Mouse (Mus musculus) fat pad, adult 2 months (tissue): Measurements from ENCODE around the gene Glyctk.
"Not testable (repeated sequence)": the region's sequence is repeated elsewhere in the genome, so short reads cannot be mapped to it uniquely, and the experiment has no call there.

Experiments
- DNase-seq: peaks from one replicate; pipeline ENCODE4 v3.0.0-alpha.2; 2011; ENCODE audit warnings: low read depth, low spot score; ENCODE audit errors: extremely low read depth

The Glyctk gene

GRCm38 (mm10) chr9:106177799-106178198 is 19.9 kb upstream of the Glyctk start:
- DNase-seq = no peak

GRCm38 (mm10) chr9:106176769-106177168 is 18.8 kb upstream of the Glyctk start:
- no peak for DNase-seq

GRCm38 (mm10) chr9:106175552-106176200 is 17.7 kb upstream of the Glyctk start:
- DNase-seq = no peak

GRCm38 (mm10) chr9:106173363-106173762 is 15.4 kb upstream of the Glyctk start:
- no peak for DNase-seq

GRCm38 (mm10) chr9:106172527-106172926 is 14.6 kb upstream of the Glyctk start:
- no peak for DNase-seq

GRCm38 (mm10) chr9:106171346-106172158 is 13.6 kb upstream of the Glyctk start:
- DNase-seq = no peak

- no peak for DNase-seq
These were observed 12.8 kb upstream of the Glyctk start, which contains the start of gene Wdr82 for GRCm38 (mm10) chr9:106170556-106171345. Wdr82 (plus strand) TSS chr9:106170928.

- DNase-seq = no peak
These were observed 12.0 kb upstream of the Glyctk start for GRCm38 (mm10) chr9:106169917-106170316.

GRCm38 (mm10) chr9:106169006-106169405 is 11.1 kb upstream of the Glyctk start:
- not testable (repeated sequence) for DNase-seq

- DNase-seq = no peak
These were observed 9.8 kb upstream of the Glyctk start for GRCm38 (mm10) chr9:106167703-106168102.

GRCm38 (mm10) chr9:106167241-106167640 is 9.3 kb upstream of the Glyctk start:
- no peak for DNase-seq

GRCm38 (mm10) chr9:106166709-106167108 is 8.8 kb upstream of the Glyctk start:
- DNase-seq = no peak

GRCm38 (mm10) chr9:106160426-106160825 is 2.5 kb upstream of the Glyctk start:
- DNase-seq = no peak

GRCm38 (mm10) chr9:106159784-106160301 is 1.9 kb upstream of the Glyctk start:
- no peak for DNase-seq

- DNase-seq = no peak
These were observed 1.3 kb upstream of the Glyctk start for GRCm38 (mm10) chr9:106159237-106159636.

GRCm38 (mm10) chr9:106157623-106157925 is 364 bp downstream of the Glyctk start:
- DNase-seq = no peak

- DNase-seq = no peak
These were observed 866 bp downstream of the Glyctk start for GRCm38 (mm10) chr9:106156921-106157622.

GRCm38 (mm10) chr9:106156419-106156818 is 1.5 kb downstream of the Glyctk start:
- DNase-seq = no peak

GRCm38 (mm10) chr9:106154106-106154505 is 3.8 kb downstream of the Glyctk start:
- DNase-seq = no peak

GRCm38 (mm10) chr9:106149399-106149754 is 8.6 kb downstream of the Glyctk start:
- no peak for DNase-seq
